Mouse (Mus musculus) kidney, adult 11 months (tissue): Measurements from ENCODE around the gene Thpo.

Source experiments
- DNase-seq: peaks from one replicate; pipeline ENCODE4 v3.0.0; 2022

The Thpo gene

GRCm38 (mm10) chr16:20723247-20723646 is 11.1 kb downstream of the Thpo start:
- DNase-seq = no peak

GRCm38 (mm10) chr16:20722736-20723135 is 11.6 kb downstream of the Thpo start:
- DNase-seq = no peak

DNA sequence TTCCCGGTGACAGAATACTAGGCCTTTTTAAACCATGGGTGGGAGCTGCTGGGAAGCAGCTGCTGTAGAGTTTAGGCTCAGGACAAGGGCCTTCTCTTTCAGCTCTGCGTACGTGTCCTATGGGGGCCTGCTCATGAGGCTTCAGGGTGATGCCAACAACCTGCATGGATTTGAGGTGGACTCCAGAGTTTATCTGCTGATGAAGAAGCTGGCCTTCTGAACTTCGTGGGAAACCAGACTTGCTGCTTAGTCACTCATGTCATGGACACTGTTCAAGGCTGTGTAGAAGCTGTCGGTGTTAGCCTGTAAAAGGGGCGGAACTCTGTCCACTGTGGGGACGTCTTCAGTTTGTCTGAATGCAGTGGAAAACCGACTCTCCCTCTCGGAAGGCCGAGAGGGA is 12.5 kb downstream of the Thpo start:
- DNase-seq = no peak

- DNase-seq = no peak
Measured at GRCm38 (mm10) chr16:20717978-20718670, 16.2 kb downstream of the Thpo start.

DNA sequence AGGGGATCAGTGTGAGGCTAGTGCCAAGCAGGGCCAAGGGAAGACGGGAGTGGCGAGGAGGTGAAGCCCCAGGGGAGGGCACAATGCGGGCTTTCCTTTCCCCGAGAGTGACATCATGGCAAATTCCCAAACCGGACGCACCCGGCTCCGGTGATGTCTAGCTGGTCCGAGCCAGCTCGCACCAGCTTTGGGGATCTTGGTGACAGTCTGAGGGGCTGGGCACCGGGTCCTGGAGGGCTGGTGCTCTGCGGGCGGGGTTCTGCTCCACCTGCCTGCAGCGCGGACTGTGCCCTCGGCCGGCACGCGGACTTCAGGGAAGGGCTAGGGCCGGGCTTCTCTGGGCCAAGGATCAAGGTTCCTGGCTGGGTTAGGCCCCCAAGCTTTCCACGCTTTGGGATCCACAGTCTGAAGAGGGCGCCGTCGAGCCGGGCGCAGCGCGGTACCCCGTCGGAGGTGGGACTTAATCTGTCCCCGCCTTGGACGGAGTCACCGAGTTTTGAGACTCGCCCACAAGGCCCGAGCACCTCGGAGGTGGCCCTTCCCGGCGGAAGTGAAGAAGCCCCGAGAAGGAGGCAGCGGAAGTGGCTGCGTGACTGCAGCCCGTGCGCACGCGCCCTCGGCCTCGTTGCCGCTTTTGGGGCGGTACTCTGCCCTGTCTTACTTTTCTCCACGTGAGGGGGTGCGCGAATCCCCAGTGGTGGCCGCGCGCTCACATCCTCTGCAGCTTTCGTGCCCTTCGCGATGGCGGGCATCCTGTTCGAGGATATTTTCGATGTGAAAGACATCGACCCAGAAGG is 16.9 kb downstream of the Thpo start, which contains the start of the genes Polr2h and Clcn2:
Gene Polr2h, plus strand, starts transcription at position 485 of the 797 bp plus-strand sequence.
Gene Clcn2, minus strand, starts transcription at position 566 of the 797 bp plus-strand sequence.
- peak; percentile 98 for DNase-seq

DNA sequence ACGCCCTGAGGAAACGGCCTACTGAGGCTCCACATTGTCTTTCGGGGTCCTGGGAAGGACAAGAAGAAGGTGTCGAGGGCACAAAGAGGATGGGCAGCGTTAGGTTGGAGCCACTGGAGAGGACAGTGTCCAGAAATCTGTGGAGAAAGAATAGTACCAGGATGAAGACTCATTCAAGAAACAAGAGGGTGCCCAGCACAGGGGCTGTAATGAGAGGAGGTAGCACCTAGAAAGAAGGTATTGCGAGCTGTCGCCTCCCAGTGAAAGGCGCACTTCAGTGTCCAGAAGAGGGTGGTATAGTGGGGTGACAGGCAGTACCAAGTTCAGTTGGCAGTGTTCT is 17.5 kb downstream of the Thpo start:
- no peak for DNase-seq

DNA sequence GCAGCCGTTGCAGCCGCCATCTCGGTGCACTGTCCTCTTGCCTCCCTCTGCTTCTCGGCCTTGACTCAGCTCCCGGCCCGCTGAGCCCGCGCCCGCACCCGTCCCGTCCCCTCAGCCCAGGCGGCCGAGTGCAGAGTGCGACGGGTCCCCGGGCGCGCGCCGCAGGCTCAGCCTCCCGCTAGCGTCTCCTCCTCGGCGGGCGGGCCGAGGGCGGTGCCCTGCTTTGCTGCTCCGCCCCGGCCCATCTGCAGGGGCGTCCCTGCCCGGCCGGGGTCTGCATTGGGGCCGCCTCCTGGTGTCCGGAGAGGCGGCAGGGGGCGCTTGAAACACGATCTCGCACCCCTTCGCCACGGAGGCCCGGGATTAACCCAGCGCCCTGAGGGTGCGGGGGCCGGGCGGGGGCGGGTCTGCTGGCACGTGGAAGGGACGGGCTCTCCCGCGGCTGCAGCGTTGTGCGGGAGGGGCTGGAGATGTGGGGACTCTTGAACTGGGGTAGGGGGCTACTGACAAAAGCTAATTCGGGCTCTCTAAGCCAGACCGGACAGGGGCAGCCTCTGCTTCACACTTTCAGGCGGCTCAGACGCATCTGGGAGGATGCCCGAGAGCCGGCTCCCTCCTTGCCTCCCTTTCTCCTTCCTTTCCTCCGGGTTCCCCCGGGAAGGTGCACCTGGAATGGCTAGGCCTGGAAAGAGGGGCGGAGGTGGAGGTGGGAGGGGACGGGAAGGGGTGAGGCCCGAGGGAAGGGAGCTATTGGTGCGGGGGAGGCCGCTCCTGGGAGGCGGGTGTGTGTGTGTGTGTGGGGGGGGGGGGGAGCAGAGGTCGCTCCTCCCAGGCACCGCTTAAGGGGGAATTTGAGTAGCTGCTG is 18.1 kb downstream of the Thpo start:
- DNase-seq = peak; percentile 88

DNA sequence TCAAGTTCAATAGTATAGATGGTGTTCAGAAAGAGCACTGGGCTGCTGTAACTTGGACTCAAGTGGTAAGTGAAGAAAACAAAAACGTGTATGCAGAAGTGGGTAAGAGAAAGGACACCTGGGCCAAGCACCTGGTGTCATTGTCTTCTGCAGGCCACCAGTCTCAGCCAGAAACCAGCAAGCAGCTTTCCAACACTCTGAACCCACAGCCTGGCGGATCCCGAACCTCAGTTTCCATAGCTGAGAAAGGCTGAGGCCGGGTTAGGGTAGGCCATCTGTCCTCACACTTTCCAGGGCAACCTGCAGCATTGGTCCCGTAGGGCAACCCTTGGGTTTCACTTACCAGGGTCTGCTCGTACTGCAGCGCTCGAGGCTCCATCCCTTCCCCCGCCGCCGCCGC is 18.7 kb downstream of the Thpo start:
- no peak for DNase-seq

GRCm38 (mm10) chr16:20715161-20715560 is 19.1 kb downstream of the Thpo start:
- no peak for DNase-seq

DNA sequence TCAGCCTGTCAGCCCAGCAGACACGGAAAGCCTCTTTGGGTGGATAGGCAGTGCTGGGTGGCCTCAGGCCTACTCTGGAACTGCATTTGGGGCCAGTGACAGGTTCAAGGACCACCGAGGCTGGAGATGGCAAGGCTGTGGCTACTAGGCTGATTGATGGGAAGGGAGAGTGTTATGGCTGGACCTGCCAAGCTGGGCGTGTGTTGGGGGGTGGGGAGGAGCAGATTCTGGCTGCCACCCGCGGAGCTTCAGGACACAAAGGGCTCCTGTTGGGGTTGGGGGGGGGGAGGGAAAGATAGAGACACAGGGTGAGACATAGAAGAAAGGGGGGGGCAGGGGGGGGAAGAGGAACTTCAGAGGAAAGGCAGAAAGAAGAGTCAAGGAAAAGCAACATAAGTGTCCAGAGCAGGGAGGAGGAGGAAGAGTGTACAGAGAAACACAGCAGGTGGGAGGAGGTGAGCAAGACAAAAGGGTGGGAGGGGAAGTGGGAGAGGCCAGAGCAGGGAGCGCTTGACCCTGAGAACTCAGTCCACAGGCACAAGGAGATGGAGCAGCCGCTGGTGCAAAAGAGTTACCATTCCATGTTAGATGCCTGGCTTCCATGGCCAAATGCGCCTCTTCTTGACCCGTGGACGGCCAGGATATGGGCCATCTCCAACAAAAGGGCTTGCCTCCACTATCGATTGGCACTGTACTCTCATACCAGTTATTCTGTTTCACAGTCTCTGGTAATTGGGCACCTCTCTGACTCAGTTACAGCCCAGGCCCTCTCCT is 19.8 kb downstream of the Thpo start:
- DNase-seq = no peak

DNA sequence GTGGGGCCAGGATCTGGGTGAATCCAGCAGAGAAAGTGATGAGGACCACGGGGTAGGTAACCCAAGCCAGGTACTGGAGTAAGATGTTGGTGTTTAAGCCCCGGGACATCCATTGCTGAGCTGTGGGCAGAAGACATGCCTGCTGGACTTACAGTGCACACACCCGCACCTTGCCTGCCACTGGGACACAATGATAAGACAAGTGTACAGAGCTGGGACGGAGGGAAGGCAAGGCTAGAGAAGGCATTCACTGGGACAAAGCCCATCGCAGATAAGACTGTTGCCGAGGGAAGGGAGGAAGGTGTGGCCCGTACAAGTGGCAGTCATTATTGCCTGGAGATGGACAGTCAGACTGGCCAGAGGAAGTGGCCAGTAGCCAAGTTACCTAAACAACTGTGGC is 21.4 kb downstream of the Thpo start:
- no peak for DNase-seq

DNA sequence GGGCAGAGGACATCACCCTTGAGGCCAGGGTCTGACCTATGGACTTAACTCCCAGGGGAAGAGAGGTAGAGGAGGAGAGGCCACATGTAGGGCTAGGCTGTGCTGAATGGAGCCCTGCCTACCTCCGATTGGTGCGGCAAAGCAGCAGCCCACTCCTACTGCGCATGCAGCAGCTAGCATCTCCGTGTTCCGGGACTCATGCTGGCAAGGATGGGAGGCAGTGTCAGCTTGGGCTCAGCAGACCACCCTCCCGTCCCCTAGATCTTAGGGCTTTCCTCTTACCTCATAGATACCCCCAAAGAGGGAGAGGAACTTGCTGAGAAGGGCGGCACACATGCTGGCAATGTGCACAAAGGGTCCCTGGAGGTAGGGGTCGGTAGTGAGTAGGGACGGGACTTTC is 22.1 kb downstream of the Thpo start:
- DNase-seq = no peak

- no peak for DNase-seq
Measured at GRCm38 (mm10) chr16:20710810-20711209, 23.5 kb downstream of the Thpo start.

GRCm38 (mm10) chr16:20710370-20710769 is 23.9 kb downstream of the Thpo start:
- no peak for DNase-seq

DNA sequence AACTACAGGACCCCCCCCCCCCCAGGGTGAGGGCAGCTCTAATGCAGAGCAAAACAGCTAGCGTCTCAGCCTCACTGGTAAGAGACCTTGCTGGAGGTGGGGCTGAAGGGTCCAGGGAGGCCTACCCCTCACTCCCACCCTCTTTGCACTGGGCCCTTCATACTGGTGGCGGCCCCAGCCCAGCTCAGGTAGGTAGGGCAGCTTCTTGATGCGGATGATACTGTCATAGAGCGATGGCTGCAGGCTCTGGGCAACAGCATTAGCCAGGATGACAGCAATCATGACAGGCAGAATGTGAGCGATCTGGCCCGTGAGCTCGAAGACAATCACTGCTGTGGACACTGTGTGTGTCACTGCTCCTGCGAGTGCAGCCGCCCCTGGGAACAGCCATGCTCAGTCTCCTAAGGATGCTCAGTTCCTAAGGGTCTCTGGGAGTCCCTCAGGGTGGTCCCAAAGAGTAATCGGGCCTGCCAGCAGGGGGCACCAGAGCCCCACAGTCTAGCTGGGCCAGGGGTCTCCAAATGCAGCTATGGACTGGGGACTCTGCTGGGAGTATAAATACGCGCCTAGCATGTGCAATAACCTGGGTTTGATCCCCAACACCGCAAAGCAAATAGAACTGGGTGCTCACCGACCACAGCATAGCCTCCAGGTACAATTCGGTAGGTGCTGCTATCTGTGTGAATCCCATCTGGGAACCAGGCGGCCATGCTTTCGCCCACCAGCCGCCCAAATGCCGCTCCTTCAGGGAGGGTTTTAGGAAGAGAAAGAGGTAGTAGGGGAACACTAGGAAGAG is 25.2 kb downstream of the Thpo start:
- no peak for DNase-seq

DNA sequence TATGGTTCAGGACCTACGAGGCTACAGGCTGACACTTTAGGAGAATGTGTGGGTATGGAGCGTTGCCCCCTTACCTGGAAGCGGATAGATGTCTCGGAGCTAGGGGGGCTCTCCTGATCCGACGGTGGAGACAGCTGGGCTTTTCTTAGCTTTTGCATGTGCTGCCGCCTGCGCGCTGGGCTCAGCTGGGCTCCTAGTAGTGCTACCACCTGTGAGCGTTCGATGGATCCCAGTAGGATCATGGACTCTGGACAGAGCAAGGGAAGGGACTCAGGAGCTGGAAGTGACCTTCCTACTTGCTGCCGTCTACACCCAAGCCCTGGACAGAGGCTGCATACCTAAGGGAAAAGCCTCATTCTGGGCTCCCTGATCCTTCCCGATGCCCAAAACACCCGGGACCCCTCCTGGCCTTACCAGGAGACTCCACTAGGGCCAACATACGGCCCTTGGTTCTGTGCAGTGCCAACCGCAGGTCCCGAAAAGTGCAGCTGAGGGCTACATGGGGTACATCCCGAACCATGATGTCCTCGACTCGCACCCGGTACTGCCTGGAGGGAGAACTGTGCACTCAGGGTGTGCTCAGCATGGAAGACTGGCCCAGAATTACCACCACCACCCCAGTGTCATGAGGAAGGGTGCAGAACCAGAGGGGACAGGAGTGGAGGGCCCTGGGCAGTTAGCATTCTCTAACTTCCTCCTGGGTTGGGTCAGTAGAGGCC is 25.9 kb downstream of the Thpo start:
- DNase-seq = no peak

DNA sequence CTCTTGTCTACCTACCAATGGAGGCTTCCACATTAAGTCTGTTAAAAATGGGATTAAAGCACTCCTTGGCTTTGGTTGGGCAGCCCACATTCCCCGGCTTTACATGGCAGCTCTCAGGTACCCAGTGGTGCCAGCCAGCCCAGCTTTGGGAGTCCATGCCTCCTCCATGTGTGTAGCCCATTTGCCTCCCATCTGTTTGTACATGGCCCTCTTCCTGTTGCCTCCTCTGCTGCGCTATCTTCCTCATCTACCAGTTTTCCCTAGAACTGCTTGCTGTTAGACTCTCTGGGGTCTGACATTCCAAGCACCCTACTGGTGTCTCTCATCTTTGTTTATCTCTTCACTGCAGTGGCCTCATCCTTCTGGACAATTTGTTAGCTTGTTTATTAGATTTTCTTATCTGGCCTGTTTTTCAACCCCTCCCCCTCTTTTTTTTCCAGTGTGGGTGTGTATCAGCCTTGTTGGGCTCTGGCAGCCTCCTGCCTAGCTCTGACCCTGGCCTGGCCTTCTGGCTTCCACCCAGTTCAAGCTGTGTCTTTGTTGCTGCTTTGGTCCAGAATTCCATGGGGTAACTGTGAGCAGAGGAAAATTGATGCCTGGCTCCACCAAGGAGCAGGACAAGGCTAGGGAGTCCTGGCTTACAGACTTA is 27.8 kb downstream of the Thpo start:
- DNase-seq = no peak

DNA sequence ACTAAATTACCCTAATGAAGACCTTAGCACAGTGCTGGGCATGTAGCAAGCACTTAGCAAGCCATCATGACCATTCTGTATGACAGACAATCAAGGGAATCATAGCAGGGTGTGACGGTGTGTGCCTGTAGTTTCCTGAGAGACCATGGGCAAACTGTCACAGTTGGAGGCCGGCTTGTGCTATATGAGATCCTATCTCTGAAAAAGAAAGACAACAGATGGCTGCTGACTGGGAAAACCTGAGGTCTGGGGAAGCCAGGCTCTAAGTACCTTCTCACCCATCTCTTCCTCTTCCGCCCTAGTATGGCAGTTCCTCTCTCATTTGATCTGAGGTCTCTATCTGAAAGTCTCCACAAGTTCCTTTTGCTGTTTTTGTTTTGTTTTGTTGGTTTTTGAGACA is 28.5 kb downstream of the Thpo start:
- no peak for DNase-seq

- DNase-seq = no peak
Measured at GRCm38 (mm10) chr16:20703699-20704400, 30.5 kb downstream of the Thpo start.

- no peak for DNase-seq
Measured at GRCm38 (mm10) chr16:20703071-20703470, 31.2 kb downstream of the Thpo start.
